8 mouse cellular contexts compared by ENCODE assay signal in the genomic region with DNA sequence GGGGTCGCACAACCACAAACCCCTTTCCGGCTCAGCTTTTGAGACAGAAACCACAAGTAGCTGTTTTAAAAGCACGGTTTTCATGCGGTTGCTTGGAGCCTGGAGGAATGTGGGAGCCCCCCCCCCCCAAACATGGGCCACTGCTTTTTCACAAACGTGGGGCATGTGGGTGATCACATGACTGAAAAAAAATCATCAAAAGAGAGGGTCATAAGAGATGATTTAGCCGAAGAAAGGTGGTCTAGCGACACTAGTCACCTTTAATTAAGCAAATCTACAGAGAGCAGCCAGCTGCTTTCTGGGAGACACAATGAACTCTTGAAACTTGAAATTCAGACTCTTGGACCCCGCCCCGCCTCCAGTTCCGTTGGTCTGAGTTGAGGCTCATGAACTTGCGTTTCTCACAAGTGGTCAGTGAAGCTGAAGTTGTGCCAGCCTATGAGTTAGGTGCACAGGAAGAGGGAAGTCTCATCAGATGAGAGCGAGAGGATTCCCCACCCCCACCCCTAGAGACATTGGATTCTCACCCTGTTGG. TPM values are rescaled to one million over a fixed set of nuclear protein-coding genes. Genes with fewer than 3 reads are reported as not detected.
A peak's percentile ranks its signal among the peaks of the same experiment; 100 is the strongest.
DNase-seq lines count a peak whose midpoint lies in the region; ATAC-seq and TF ChIP-seq lines count a peak whose summit lies in the region.

No protein-coding gene starts in this region.

- H3K36me3 ChIP-seq in heart, adult 2 months (ENCODE audit: control insufficient read depth, insufficient read depth, low read length) = no peaks in the 10 kb centered on the region
- H3K36me3 ChIP-seq in embryonic facial prominence, embryonic 15.5 days = no peaks in the 10 kb centered on the region
- H3K36me3 ChIP-seq in kidney, embryonic 15.5 days = no peaks in the 10 kb centered on the region
- no peaks in the 10 kb centered on the region for H3K36me3 ChIP-seq in thymus, adult 2 months (ENCODE audit: control insufficient read depth, insufficient read depth, low read length)

- peak overlapping the region; percentile 94 for H3K4me2 ChIP-seq in embryonic facial prominence, embryonic 15.5 days (replicated peaks)
- H3K4me2 ChIP-seq in kidney, embryonic 15.5 days = peak overlapping the region; percentile 99

- no peaks in the 10 kb centered on the region for H3K79me2 ChIP-seq in heart, adult 2 months (replicated peaks; ENCODE audit: control insufficient read depth, insufficient read depth, low read length)

- WGBS in heart, adult 2 months = 29% methylated on average over 12 of the region's 12 CpGs
- WGBS in embryonic facial prominence, embryonic 15.5 days = 19% methylated on average over 12 of the region's 12 CpGs
- 19% methylated on average over 12 of the region's 12 CpGs for WGBS in kidney, embryonic 15.5 days
- WGBS in thymus, adult 2 months = 3% methylated on average over 12 of the region's 12 CpGs

- peak overlapping the region; percentile 62; the same call in 1 of the 2 replicates for H3K4me3 ChIP-seq in heart, adult 2 months
- peak overlapping the region; percentile 74 for H3K4me3 ChIP-seq in embryonic facial prominence, embryonic 15.5 days (replicated peaks)
- H3K4me3 ChIP-seq in kidney, embryonic 15.5 days (replicated peaks) = peak overlapping the region; percentile 70
- H3K4me3 ChIP-seq in thymus, adult 2 months (ENCODE audit: control insufficient read depth, insufficient read depth, low read length) = peak overlapping the region; percentile 76

- intact Hi-C loops in heart, adult 2 months (cut with DNase I) = loop anchor here (5.0 to 10.0 kb wide), 3 partner anchors 118 to 330 kb away; no protein-coding TSS in a partner anchor

- peak; percentile 14 to 21 for DNase-seq in heart, adult 2 months
- no peak for DNase-seq in heart, adult 9 months (ENCODE audit: low spot score in 2 of 2)
- peak; percentile 54 for DNase-seq in lung, postnatal 36 days
- DNase-seq in thymus, adult 2 months = peak; percentile 46
- DNase-seq in gastrocnemius, postnatal 10 days = no peak

- peaks cover 4% of the 10 kb centered on the region; the same call in 1 of the 2 replicates for H3K27me3 ChIP-seq in heart, adult 2 months (ENCODE audit: control insufficient read depth, insufficient read depth, low read length)
- H3K27me3 ChIP-seq in embryonic facial prominence, embryonic 15.5 days = no peaks in the 10 kb centered on the region
- peaks cover 3% of the 10 kb centered on the region; the same call in 1 of the 2 replicates for H3K27me3 ChIP-seq in kidney, embryonic 15.5 days
- no peaks in the 10 kb centered on the region; the same call in 1 of the 2 replicates for H3K27me3 ChIP-seq in thymus, adult 2 months (ENCODE audit: control insufficient read depth, insufficient read depth, low read length)

- TF ChIP-seq CTCF in heart, adult 2 months (IDR thresholded peaks at IDR 0.05) = no peak
- TF ChIP-seq CTCF in thymus, adult 2 months (IDR thresholded peaks at IDR 0.05; ENCODE audit: borderline replicate concordance, control insufficient read depth, extremely low read depth, insufficient read depth, low read length, poor library complexity) = no peak

- no peaks in the 10 kb centered on the region for H3K9me3 ChIP-seq in embryonic facial prominence, embryonic 15.5 days (replicated peaks)
- H3K9me3 ChIP-seq in kidney, embryonic 15.5 days (replicated peaks) = no peaks in the 10 kb centered on the region

- TF ChIP-seq POLR2A in heart, adult 2 months (IDR thresholded peaks at IDR 0.05; ENCODE audit: insufficient read depth, low read depth, low read length) = no peak
- no peak for TF ChIP-seq POLR2A in thymus, adult 2 months (IDR thresholded peaks at IDR 0.05; ENCODE audit: control insufficient read depth, extremely low read depth, insufficient read depth, low read length, poor library complexity)

- TF ChIP-seq EP300 in heart, adult 2 months (IDR thresholded peaks at IDR 0.05; ENCODE audit: insufficient read depth, low read depth, low read length) = no peak

- no peak overlapping the region for H3K27ac ChIP-seq in heart, adult 2 months
- peak overlapping the region; percentile 77 for H3K27ac ChIP-seq in embryonic facial prominence, embryonic 15.5 days (replicated peaks)
- no peak overlapping the region for H3K27ac ChIP-seq in kidney, embryonic 15.5 days
- peak overlapping the region; percentile 88 for H3K27ac ChIP-seq in thymus, adult 2 months (ENCODE audit: control insufficient read depth, insufficient read depth, low read length)

- H3K4me1 ChIP-seq in heart, adult 2 months (ENCODE audit: control insufficient read depth, insufficient read depth, low read length) = no peaks in the 10 kb centered on the region; the same call in 1 of the 2 replicates
- peaks cover 24% of the 10 kb centered on the region for H3K4me1 ChIP-seq in embryonic facial prominence, embryonic 15.5 days
- peaks cover 21% of the 10 kb centered on the region for H3K4me1 ChIP-seq in kidney, embryonic 15.5 days
- peaks cover 25% of the 10 kb centered on the region for H3K4me1 ChIP-seq in thymus, adult 2 months (replicated peaks; ENCODE audit: control insufficient read depth, insufficient read depth, low read length)

- no peak overlapping the region for H3K9ac ChIP-seq in heart, adult 2 months (ENCODE audit: low read depth, low read length)
- H3K9ac ChIP-seq in embryonic facial prominence, embryonic 15.5 days = 0 out of 2 replicates have a peak overlapping the region, but pooled peaks have one; percentile 54
- peak overlapping the region; percentile 51 for H3K9ac ChIP-seq in kidney, embryonic 15.5 days

- no peak for ATAC-seq in embryonic facial prominence, embryonic 15.5 days (ENCODE audit: insufficient number of reproducible peaks, low FRiP score, low TSS enrichment, low read depth)
- ATAC-seq in kidney, embryonic 15.5 days (replicated peaks; ENCODE audit: low FRiP score) = no peak
- ATAC-seq in cerebellum, adult (ENCODE audit: insufficient number of reproducible peaks, low FRiP score, low TSS enrichment) = no peak

RNA-seq across cellular contexts. Expression of a gene that starts 1.0 kb away (rescaled TPM):
- 1 to 10 TPM; 2.2 to 2.5 TPM for total RNA-seq in heart, adult 2 months (2021)
- 0.61 and 1.1 TPM in 2 replicates for polyA plus RNA-seq in heart, adult 2 months (2012; rRNA removed)
- 20.4 and 21.2 TPM in 2 replicates for polyA plus RNA-seq in embryonic facial prominence, embryonic 15.5 days (2015; fragmentation: Nextera tagmentation; extraction: Ambion mirVana)
- 10.1 and 10.6 TPM in 2 replicates for polyA plus RNA-seq in kidney, embryonic 15.5 days (2015; fragmentation: Nextera tagmentation; extraction: Ambion mirVana)
- 4.4 and 5.4 TPM in 2 replicates for polyA plus RNA-seq in thymus, adult 2 months (2012; rRNA removed)
- 1 to 10 TPM; 3.8 to 4.9 TPM for total RNA-seq in gastrocnemius, postnatal 10 days (2021)

Comparison
In these comparisons a context has a peak if more than half of its experiments do, and no peak if none do; other contexts are left out.
1. DNase-seq: peak in heart, adult 2 months (2 of 2), lung, postnatal 36 days (single experiment) and thymus, adult 2 months (single experiment); none in heart, adult 9 months (0 of 2) and gastrocnemius, postnatal 10 days (single experiment).
2. H3K27ac ChIP-seq: peak in embryonic facial prominence, embryonic 15.5 days (single experiment) and thymus, adult 2 months (single experiment); none in heart, adult 2 months (single experiment) and kidney, embryonic 15.5 days (single experiment).
3. Peak in every context shown above with its lines, with median percentiles within 50 percentile points of each other: H3K4me3 ChIP-seq.